Mouse (Mus musculus) liver, postnatal 0 days (tissue): ENCODE measurements around the gene Usp15. TPM values are rescaled to one million over a fixed set of nuclear protein-coding genes. Genes with fewer than 3 reads are reported as not detected.

Experiments used
- ATAC-seq: fragments of 200-750 bp; cut with Nextera tagmentation; 2 replicates; pipeline ENCODE4 v1.8.0; 2017; ENCODE audit warnings: mild to moderate bottlenecking, moderate library complexity
- DNase-seq: peaks from one replicate; pipeline ENCODE4 v3.0.0-alpha.2; 2016
- H3K27ac ChIP-seq: fragments of 300-500 bp; sonication (generic); 2 replicates; pipeline ENCODE4 v1.5.1; 2014; ENCODE audit warnings: antibody characterized with exemption, moderate library complexity, mild to moderate bottlenecking, low read depth
- H3K27me3 ChIP-seq: fragments of 300-500 bp; sonication (generic); 2 replicates; pipeline ENCODE4 v1.6.1; 2014; ENCODE audit warnings: low read length, control low read depth, mixed read lengths; ENCODE audit not compliant: insufficient read depth
- H3K36me3 ChIP-seq: fragments of 300-500 bp; sonication (generic); replicated peaks from 2 replicates; pipeline ENCODE4 v1.6.1; 2014; ENCODE audit warnings: mild to moderate bottlenecking, control low read depth, low read length, moderate library complexity, mixed read lengths; ENCODE audit not compliant: insufficient read depth
- H3K4me1 ChIP-seq: fragments of 300-500 bp; sonication (generic); 2 replicates; pipeline ENCODE4 v1.6.1; 2014; ENCODE audit warnings: antibody characterized with exemption, mild to moderate bottlenecking, control low read depth; ENCODE audit not compliant: insufficient read depth
- H3K4me2 ChIP-seq: fragments of 300-500 bp; sonication (generic); 2 replicates; pipeline ENCODE4 v1.6.1; 2014; ENCODE audit warnings: low read depth, mild to moderate bottlenecking, low read length, moderate library complexity, mixed read lengths
- H3K4me3 ChIP-seq: fragments of 300-500 bp; sonication (generic); 2 replicates; pipeline ENCODE4 v1.5.1; 2014; ENCODE audit warnings: low read depth, low read length
- H3K9ac ChIP-seq: fragments of 300-500 bp; sonication (generic); replicated peaks from 2 replicates; pipeline ENCODE4 v1.6.1; 2014; ENCODE audit warnings: mild to moderate bottlenecking, moderate library complexity
- H3K9me3 ChIP-seq: fragments of 300-500 bp; sonication (generic); 2 replicates; pipeline ENCODE4 v1.6.1; 2016; ENCODE audit warnings: mild to moderate bottlenecking, control low read depth, low read length, mixed read lengths
- CTCF ChIP-seq: sonication (generic); IDR thresholded peaks from 2 replicates; pipeline ENCODE4 v1.5.1; 2016; ENCODE audit warnings: antibody characterized with exemption, low read depth
- EP300 ChIP-seq: IDR thresholded peaks from 2 replicates; pipeline ENCODE4 v1.6.1; 2016; ENCODE audit warnings: antibody characterized with exemption, low read depth, mild to moderate bottlenecking
- WGBS: fragments of 180-500 bp; shearing (Covaris S2); extraction: QIAGEN DNeasy Blood & Tissue Kit; methylation state at CpG from one replicate; pipeline ENCODE4 v1.1.7; 2014; ENCODE audit not compliant: insufficient replicate concordance; 5-methylcytosine and 5-hydroxymethylcytosine counted together
- polyA plus RNA-seq: library from polyadenylated mRNA; unstranded; fragments of >200 nt; fragmentation: Nextera tagmentation; extraction: Ambion mirVana; gene quantifications from 2 replicates; pipeline ENCODE4 v1.2.1, GENCODE M21; 2015

Gene Usp15
- polyA plus RNA-seq, 1 experiment from 2014 or later, result 59.9 TPM

DNA sequence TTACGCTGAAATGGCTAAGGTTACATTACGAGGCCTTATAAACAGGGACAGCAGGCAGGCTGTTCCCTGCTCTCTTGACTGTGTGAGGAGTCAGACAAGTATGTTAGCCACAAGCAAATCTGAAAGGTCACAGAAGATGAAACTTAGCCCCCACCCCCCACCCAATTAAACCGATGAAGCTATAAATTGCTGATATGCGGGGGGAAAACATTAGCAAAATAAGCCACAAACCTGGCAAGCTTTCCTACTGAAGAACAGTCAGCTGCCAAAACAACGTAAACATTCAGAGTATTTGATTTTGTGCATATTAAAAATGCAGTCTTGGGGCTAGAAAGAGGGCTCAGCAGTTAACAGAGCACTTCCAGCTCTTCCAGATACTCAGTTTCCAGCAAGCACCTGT lies 88.7 kb downstream of the Usp15 start:
- TF ChIP-seq CTCF, result no peak
- TF ChIP-seq EP300, result no peak
- Histone ChIP-seq H3K9ac (no peak overlapping the region), H3K4me3 (no peak overlapping the region), H3K4me2 (no peak overlapping the region), H3K27me3 (no peaks in the 10 kb centered on the region), H3K36me3 (peaks cover 20% of the 10 kb centered on the region), H3K4me1 (0 out of 2 replicates have a peak, but pooled peaks cover 3% of the 10 kb centered on the region), H3K27ac (no peak overlapping the region), H3K9me3 (no peaks in the 10 kb centered on the region)
- ATAC-seq (no peak), DNase-seq (no peak)
- WGBS, result 90% methylated on average over 5 of the region's 5 CpGs

DNA sequence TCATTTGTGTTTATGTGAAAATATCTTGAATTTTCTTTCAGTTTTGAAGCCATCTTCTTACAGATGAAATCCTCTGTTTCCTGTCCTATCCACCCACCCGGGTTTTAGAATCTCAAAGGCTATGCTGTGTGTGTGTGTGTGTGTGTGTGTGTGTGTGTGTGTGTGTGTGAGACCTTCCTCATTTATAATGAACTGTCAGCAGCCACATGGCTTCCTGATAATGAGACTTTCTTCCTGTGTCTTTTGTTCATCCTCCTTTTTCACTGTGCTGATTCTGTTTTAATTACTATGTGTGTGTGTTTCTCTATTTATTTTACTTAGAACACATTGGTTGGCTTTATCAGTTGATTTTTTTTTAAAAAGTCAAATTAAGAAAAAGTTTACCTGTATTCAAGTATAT lies 95.5 kb downstream of the Usp15 start:
- H3K9me3 ChIP-seq, result no peaks in the 10 kb centered on the region
- H3K27ac ChIP-seq, result no peak overlapping the region
- H3K27me3 ChIP-seq, result no peaks in the 10 kb centered on the region
- DNase-seq (no peak), ATAC-seq (no peak)
- 43% methylated on average over 1 of the region's 1 CpGs for WGBS
- no peak for TF ChIP-seq EP300
- TF ChIP-seq CTCF, result no peak
- H3K4me1 ChIP-seq, result no peaks in the 10 kb centered on the region
- H3K9ac ChIP-seq, result no peak overlapping the region
- no peaks in the 10 kb centered on the region for H3K36me3 ChIP-seq
- H3K4me2 ChIP-seq, result no peak overlapping the region
- H3K4me3 ChIP-seq, result no peak overlapping the region

DNA sequence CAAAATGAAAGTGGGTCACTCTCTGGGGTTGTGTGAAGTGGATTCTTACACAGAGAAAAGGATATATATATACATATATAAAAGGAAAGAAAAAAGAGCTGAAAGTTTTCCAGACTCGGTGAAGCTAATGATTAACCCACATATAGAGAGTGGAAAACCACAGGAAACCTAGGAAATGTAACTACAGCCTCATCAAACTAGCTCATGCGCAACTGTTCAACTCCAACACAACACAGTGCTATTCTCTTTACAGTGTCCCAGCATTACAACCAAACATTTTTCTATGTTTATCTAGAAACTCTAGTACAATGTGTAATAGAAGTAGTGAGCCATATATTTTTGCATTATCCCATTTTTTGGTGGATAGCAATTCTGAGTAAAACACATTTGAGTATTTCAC lies 96.2 kb downstream of the Usp15 start:
- no peak overlapping the region for H3K9ac ChIP-seq
- ATAC-seq, result no peak
- no peak for TF ChIP-seq EP300
- no peak for TF ChIP-seq CTCF

DNA sequence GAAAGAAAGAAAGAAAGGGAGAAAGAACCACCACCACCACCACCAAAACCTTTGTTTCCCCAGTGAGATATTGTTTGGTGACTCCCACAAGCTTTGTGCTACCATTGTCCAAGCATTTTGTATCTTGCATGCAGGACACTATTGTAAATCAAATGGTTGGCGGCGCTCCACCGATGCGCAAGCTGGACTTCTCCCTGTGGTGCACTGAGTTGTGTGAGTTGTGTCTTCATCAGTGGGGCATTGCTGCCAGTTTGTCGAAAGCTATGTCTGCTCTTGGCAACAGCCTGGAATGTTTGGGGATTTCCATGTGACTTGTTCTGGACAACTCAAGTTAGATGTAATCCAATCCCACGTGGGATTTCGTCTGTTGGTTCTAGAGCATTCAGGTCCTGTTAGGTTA lies 102.3 kb downstream of the Usp15 start:
- WGBS, result 84% methylated on average over 7 of the region's 7 CpGs

More for the DNA sequence above, 96.2 kb downstream of the Usp15 start:
- Histone ChIP-seq H3K4me2 (no peak overlapping the region), H3K4me1 (no peaks in the 10 kb centered on the region), H3K27me3 (no peaks in the 10 kb centered on the region), H3K4me3 (no peak overlapping the region), H3K27ac (no peak overlapping the region), H3K9me3 (no peaks in the 10 kb centered on the region), H3K36me3 (no peaks in the 10 kb centered on the region)
- DNase-seq, result no peak
- 43% methylated on average over 2 of the region's 2 CpGs for WGBS

DNA sequence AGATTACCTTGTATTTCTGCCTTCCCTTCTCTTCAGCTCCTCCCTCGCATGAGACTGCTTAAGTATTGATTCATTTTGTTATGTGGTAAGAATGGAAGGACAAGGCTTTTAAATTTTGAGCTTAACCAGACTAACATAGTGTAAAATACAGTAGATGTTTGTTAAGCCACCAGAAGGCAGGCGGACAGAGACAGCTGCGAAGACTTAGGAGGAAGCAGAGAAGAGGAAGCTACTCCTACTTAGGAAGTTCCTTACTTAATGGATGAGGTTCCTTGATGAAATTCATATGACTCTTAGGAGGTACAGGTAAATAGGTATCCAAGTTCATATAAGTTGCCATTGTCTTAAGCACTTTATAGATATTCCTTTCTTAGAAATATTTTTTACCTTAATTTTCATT lies 104.2 kb downstream of the Usp15 start:
- H3K9me3 ChIP-seq, result no peaks in the 10 kb centered on the region
- DNase-seq (no peak), ATAC-seq (no peak)
- no peaks in the 10 kb centered on the region for H3K36me3 ChIP-seq
- 42% methylated on average over 3 of the region's 3 CpGs for WGBS
- no peak overlapping the region for H3K4me3 ChIP-seq
- H3K27ac ChIP-seq, result no peak overlapping the region
- TF ChIP-seq EP300, result no peak
- TF ChIP-seq CTCF, result no peak
- H3K27me3 ChIP-seq, result no peaks in the 10 kb centered on the region
- no peak overlapping the region for H3K4me2 ChIP-seq
- H3K9ac ChIP-seq, result no peak overlapping the region
- H3K4me1 ChIP-seq, result no peaks in the 10 kb centered on the region

More for the DNA sequence above, 102.3 kb downstream of the Usp15 start:
- ATAC-seq, result no peak
- DNase-seq, result no peak
- H3K9ac ChIP-seq, result no peak overlapping the region
- TF ChIP-seq CTCF, result no peak
- no peak for TF ChIP-seq EP300
- no peak overlapping the region for H3K27ac ChIP-seq
- H3K4me3 ChIP-seq, result no peak overlapping the region
- H3K4me2 ChIP-seq, result no peak overlapping the region
- no peaks in the 10 kb centered on the region for H3K9me3 ChIP-seq
- no peaks in the 10 kb centered on the region for H3K36me3 ChIP-seq
- no peaks in the 10 kb centered on the region for H3K27me3 ChIP-seq
- H3K4me1 ChIP-seq, result no peaks in the 10 kb centered on the region

DNA sequence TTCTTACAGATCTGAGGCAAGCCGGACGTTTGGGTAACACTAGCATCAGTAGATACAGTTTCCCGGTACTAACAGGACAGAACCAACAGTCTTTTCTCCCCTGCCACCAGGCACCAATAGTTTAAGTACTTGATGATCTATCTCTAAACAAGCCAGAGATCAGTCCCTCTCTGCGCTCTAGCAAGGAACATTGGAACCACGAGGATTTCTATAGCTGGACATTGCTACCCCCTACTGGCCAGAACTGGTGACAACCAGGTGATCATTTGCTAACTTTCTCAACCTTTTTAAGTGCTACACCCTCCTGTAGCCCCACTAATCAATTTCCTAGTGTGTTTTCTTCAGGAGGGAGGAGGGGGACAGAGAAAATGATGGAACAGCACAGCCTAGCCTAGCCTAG lies 105.1 kb downstream of the Usp15 start:
- TF ChIP-seq CTCF (peak; percentile 85), EP300 (no peak)
- H3K4me2 ChIP-seq, result no peak overlapping the region
- ATAC-seq (peak; percentile 67), DNase-seq (peak; percentile 76)
- H3K36me3 ChIP-seq, result no peaks in the 10 kb centered on the region
- no peak overlapping the region for H3K27ac ChIP-seq
- H3K9me3 ChIP-seq, result no peaks in the 10 kb centered on the region
- 37% methylated on average over 5 of the region's 5 CpGs for WGBS
- no peaks in the 10 kb centered on the region for H3K27me3 ChIP-seq
- no peak overlapping the region for H3K9ac ChIP-seq
- no peak overlapping the region for H3K4me3 ChIP-seq
- no peaks in the 10 kb centered on the region for H3K4me1 ChIP-seq

DNA sequence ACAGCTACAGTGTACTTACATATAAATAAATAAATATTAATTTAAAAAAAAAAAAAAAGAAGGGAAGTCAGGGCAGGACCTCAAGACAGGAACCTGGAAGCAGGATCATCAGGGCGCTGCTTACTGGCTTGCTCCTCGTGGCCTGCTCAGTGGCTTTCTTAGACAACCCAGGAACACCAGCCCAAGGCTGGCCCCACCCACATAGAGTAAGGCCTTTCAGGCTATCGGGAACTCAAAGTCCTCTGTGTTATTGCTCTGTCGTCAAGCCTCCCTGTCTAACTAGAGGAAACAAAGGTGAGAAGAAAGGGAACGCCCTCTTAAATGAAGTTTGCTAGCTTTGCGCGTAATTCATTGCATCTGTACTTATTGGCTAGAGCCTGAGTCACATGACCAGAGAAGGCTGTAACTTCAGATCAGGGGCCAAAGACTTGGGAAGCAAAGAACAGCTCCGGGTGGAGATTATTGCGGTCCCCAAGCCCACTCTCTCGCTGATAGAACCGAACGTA lies 107.3 kb downstream of the Usp15 start:
- Histone ChIP-seq H3K9me3 (no peaks in the 10 kb centered on the region), H3K4me3 (no peak overlapping the region), H3K9ac (no peak overlapping the region), H3K36me3 (no peaks in the 10 kb centered on the region), H3K4me1 (no peaks in the 10 kb centered on the region), H3K27ac (no peak overlapping the region), H3K27me3 (no peaks in the 10 kb centered on the region), H3K4me2 (no peak overlapping the region)
- TF ChIP-seq EP300 (no peak), CTCF (no peak)
- ATAC-seq (no peak), DNase-seq (no peak)
- WGBS, result 84% methylated on average over 12 of the region's 12 CpGs
